In the genomic region with DNA sequence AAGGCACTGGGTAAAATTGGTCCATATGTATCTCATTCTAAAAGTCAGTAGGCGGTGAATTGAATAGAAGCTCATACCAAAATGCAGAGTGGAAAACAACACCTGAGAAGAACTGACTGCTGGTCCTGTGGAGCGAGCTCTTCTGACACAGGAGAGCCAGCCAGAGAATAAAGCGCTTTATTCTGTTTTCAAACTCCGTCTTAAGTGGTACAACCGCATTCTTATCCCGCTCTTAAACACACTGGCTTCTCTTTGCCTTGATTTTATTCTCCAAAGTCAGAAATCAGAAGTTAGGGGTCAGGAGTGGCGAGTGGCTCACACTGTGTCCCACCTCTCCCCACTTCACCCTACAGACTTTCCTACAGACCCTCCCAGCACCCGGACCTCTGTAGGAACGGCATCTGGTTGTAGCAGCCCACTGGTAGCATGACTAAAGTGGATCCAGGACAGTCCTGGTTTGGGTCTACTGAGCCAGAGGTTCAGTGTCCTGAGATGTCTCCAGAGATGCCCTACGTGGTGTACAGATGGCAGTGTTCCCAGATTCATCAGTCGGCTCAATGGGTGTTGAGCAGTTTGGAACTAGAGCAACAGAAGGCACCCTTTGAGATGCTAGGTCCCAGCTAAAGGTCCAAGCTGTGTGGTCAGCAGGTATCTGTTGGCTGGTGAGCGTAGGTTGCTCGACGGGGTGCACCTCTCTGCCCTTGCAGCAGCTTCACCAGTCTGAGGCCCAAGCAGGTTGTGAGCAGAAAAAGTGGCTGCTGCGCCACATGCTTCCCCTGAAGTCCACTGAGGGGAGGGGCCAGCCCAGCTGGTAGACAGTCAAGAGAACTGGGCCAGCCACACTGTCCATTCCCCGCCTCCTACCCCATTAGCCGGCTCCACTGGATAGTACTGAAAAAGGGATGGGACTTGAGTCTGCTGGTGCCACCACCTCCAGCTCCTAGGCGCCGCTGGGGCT, we compare ENCODE assay signal across 10 mouse cellular contexts. TPM values are rescaled to one million over a fixed set of nuclear protein-coding genes. Genes with fewer than 3 reads are reported as not detected.
A peak's percentile ranks its signal among the peaks of the same experiment; 100 is the strongest.
DNase-seq lines count a peak whose midpoint lies in the region; ATAC-seq lines count a peak whose summit lies in the region.
"Had no signal": no experiment of that assay in that cellular context is flagged by ENCODE, and none has a peak within 500 bp of the region (broad histone marks: within the 10 kb centered on the region; RNA-seq: fewer than 3 reads in every experiment).

No protein-coding gene starts in this region.

- no peak overlapping the region for H3K27ac ChIP-seq in forebrain, embryonic 16.5 days (ENCODE audit: low read length)
- H3K27ac ChIP-seq in forebrain, embryonic 11.5 days (ENCODE audit: low read depth, low read length) = no peak overlapping the region
- no peak overlapping the region for H3K27ac ChIP-seq in kidney, embryonic 16.5 days (ENCODE audit: low read length)
- no peak overlapping the region for H3K27ac ChIP-seq in intestine, embryonic 16.5 days (ENCODE audit: low read length)

- DNase-seq in forebrain, embryonic 11.5 days (ENCODE audit: low spot score) = no peak
- no peak for DNase-seq in kidney, adult 11 months
- DNase-seq in NIH3T3 (ENCODE audit: low read depth) = peak; percentile 47
- no peak for DNase-seq in layer of hippocampus, adult 18-20 months (ENCODE audit: low spot score in 2 of 2)
- DNase-seq in kidney, adult 9 months = no peak
- DNase-seq: right cerebral cortex, adult 18-20 months had no signal

- 86% methylated on average over 19 of the region's 19 CpGs for WGBS in forebrain, embryonic 16.5 days
- 77% methylated on average over 19 of the region's 19 CpGs for WGBS in forebrain, embryonic 11.5 days
- 77% methylated on average over 19 of the region's 19 CpGs for WGBS in kidney, embryonic 16.5 days
- WGBS in intestine, embryonic 16.5 days = 77% methylated on average over 19 of the region's 19 CpGs

- peaks cover 28% of the 10 kb centered on the region for H3K36me3 ChIP-seq in forebrain, embryonic 16.5 days (ENCODE audit: control insufficient read depth, insufficient read depth)
- peaks cover 13% of the 10 kb centered on the region; the same call in 1 of the 2 replicates for H3K36me3 ChIP-seq in forebrain, embryonic 11.5 days (ENCODE audit: control insufficient read depth, insufficient read depth, low read length)
- H3K36me3 ChIP-seq in kidney, embryonic 16.5 days (ENCODE audit: insufficient read depth, low read length) = peaks cover 41% of the 10 kb centered on the region
- H3K36me3 ChIP-seq in intestine, embryonic 16.5 days (ENCODE audit: control insufficient read depth, insufficient read depth, low read length) = peaks cover 10% of the 10 kb centered on the region

- no peaks in the 10 kb centered on the region for H3K9me3 ChIP-seq in forebrain, embryonic 16.5 days (ENCODE audit: control insufficient read depth, low read length)
- H3K9me3 ChIP-seq in forebrain, embryonic 11.5 days (ENCODE audit: control insufficient read depth, low read length) = no peaks in the 10 kb centered on the region
- no peaks in the 10 kb centered on the region for H3K9me3 ChIP-seq in kidney, embryonic 16.5 days (ENCODE audit: low read length)
- H3K9me3 ChIP-seq in intestine, embryonic 16.5 days (ENCODE audit: control insufficient read depth, low read length) = no peaks in the 10 kb centered on the region

- peak; percentile 24; the same call in 1 of the 2 replicates for ATAC-seq in forebrain, embryonic 16.5 days
- ATAC-seq in forebrain, embryonic 11.5 days (replicated peaks; ENCODE audit: low FRiP score) = no peak; the same call in 1 of the 2 replicates
- ATAC-seq in kidney, embryonic 16.5 days (ENCODE audit: low FRiP score, low TSS enrichment) = peak; percentile 42; the same call in 1 of the 2 replicates
- ATAC-seq in intestine, embryonic 16.5 days = peak; percentile 44

- no peak overlapping the region for H3K4me3 ChIP-seq in forebrain, embryonic 16.5 days (replicated peaks; ENCODE audit: low read length)
- H3K4me3 ChIP-seq in forebrain, embryonic 11.5 days (ENCODE audit: low read depth, low read length) = no peak overlapping the region
- no peak overlapping the region for H3K4me3 ChIP-seq in kidney, embryonic 16.5 days (ENCODE audit: low read length)
- H3K4me3 ChIP-seq in intestine, embryonic 16.5 days (ENCODE audit: low read length) = no peak overlapping the region

- H3K4me1 ChIP-seq in forebrain, embryonic 16.5 days (replicated peaks; ENCODE audit: control insufficient read depth, insufficient read depth, low read length) = no peaks in the 10 kb centered on the region
- H3K4me1 ChIP-seq in forebrain, embryonic 11.5 days (replicated peaks; ENCODE audit: control insufficient read depth, insufficient read depth, low read length) = no peaks in the 10 kb centered on the region
- no peaks in the 10 kb centered on the region for H3K4me1 ChIP-seq in kidney, embryonic 16.5 days (ENCODE audit: insufficient read depth, low read length)
- H3K4me1 ChIP-seq in intestine, embryonic 16.5 days (ENCODE audit: control insufficient read depth, insufficient read depth, low read length) = peaks cover 4% of the 10 kb centered on the region; the same call in 1 of the 2 replicates

- H3K9ac ChIP-seq in forebrain, embryonic 16.5 days (replicated peaks; ENCODE audit: low read depth, low read length) = no peak overlapping the region
- no peak overlapping the region for H3K9ac ChIP-seq in forebrain, embryonic 11.5 days (ENCODE audit: low read length)
- H3K9ac ChIP-seq in kidney, embryonic 16.5 days (replicated peaks; ENCODE audit: low read length) = no peak overlapping the region
- no peak overlapping the region for H3K9ac ChIP-seq in intestine, embryonic 16.5 days (ENCODE audit: low read depth, low read length)

- H3K4me2 ChIP-seq in forebrain, embryonic 16.5 days (ENCODE audit: low read length) = no peak overlapping the region
- no peak overlapping the region for H3K4me2 ChIP-seq in forebrain, embryonic 11.5 days (ENCODE audit: low read depth, low read length, severe bottlenecking)
- no peak overlapping the region for H3K4me2 ChIP-seq in kidney, embryonic 16.5 days (replicated peaks; ENCODE audit: low read depth, low read length)
- no peak overlapping the region for H3K4me2 ChIP-seq in intestine, embryonic 16.5 days (ENCODE audit: low read depth, low read length)

- no peaks in the 10 kb centered on the region for H3K27me3 ChIP-seq in forebrain, embryonic 16.5 days (replicated peaks; ENCODE audit: control insufficient read depth, insufficient read depth, low read length)
- no peaks in the 10 kb centered on the region for H3K27me3 ChIP-seq in forebrain, embryonic 11.5 days (ENCODE audit: control insufficient read depth, insufficient read depth, low read length)
- H3K27me3 ChIP-seq in kidney, embryonic 16.5 days (ENCODE audit: insufficient read depth, low read length) = no peaks in the 10 kb centered on the region
- no peaks in the 10 kb centered on the region; the same call in 1 of the 2 replicates for H3K27me3 ChIP-seq in intestine, embryonic 16.5 days (replicated peaks; ENCODE audit: control insufficient read depth, insufficient read depth, low read length)
- H3K27me3 ChIP-seq: CH12.LX had no signal

RNA-seq across cellular contexts. Expression of a gene that starts 15.3 kb away (rescaled TPM):
- polyA plus RNA-seq in forebrain, embryonic 16.5 days (2015; fragmentation: Nextera tagmentation; extraction: Ambion mirVana) = 23.7 and 30.8 TPM in 2 replicates
- polyA plus RNA-seq in forebrain, embryonic 11.5 days (2014; fragmentation: Nextera tagmentation; extraction: Ambion mirVana) = 1.9 and 2.8 TPM in 2 replicates
- polyA plus RNA-seq in kidney, embryonic 16.5 days (2015; fragmentation: Nextera tagmentation; extraction: Ambion mirVana) = 0.86 and 1.1 TPM in 2 replicates
- 2.4 TPM in 2 replicates for polyA plus RNA-seq in intestine, embryonic 16.5 days (2015; fragmentation: Nextera tagmentation; extraction: Ambion mirVana)
- total RNA-seq in layer of hippocampus, adult 18-20 months (2021) = 10 to 100 TPM; 36.9 to 38.9 TPM

RNA-seq across cellular contexts. Expression of a gene that starts 25.2 kb away (rescaled TPM):
- 102 and 106 TPM in 2 replicates for polyA plus RNA-seq in forebrain, embryonic 16.5 days (2015; fragmentation: Nextera tagmentation; extraction: Ambion mirVana)
- 118 TPM in 2 replicates for polyA plus RNA-seq in forebrain, embryonic 11.5 days (2014; fragmentation: Nextera tagmentation; extraction: Ambion mirVana)
- 153 TPM in 2 replicates for polyA plus RNA-seq in kidney, embryonic 16.5 days (2015; fragmentation: Nextera tagmentation; extraction: Ambion mirVana)
- 146 and 158 TPM in 2 replicates for polyA plus RNA-seq in intestine, embryonic 16.5 days (2015; fragmentation: Nextera tagmentation; extraction: Ambion mirVana)
- total RNA-seq in layer of hippocampus, adult 18-20 months (2021) = 100 to 1,000 TPM; 141 to 147 TPM

RNA-seq across cellular contexts. Expression of a gene that starts 25.2 kb away (rescaled TPM):
- 1.6 and 2.1 TPM in 2 replicates for polyA plus RNA-seq in forebrain, embryonic 16.5 days (2015; fragmentation: Nextera tagmentation; extraction: Ambion mirVana)
- polyA plus RNA-seq in forebrain, embryonic 11.5 days (2014; fragmentation: Nextera tagmentation; extraction: Ambion mirVana) = 2.5 and 3.5 TPM in 2 replicates
- 3.7 and 4.9 TPM in 2 replicates for polyA plus RNA-seq in kidney, embryonic 16.5 days (2015; fragmentation: Nextera tagmentation; extraction: Ambion mirVana)
- polyA plus RNA-seq in intestine, embryonic 16.5 days (2015; fragmentation: Nextera tagmentation; extraction: Ambion mirVana) = 1.7 and 2.3 TPM in 2 replicates
- total RNA-seq in layer of hippocampus, adult 18-20 months (2021) = 1 to 10 TPM; 1.8 to 2.2 TPM

RNA-seq across cellular contexts. Expression of a gene that starts 41.8 kb away (rescaled TPM):
- 5.5 and 7.2 TPM in 2 replicates for polyA plus RNA-seq in forebrain, embryonic 16.5 days (2015; fragmentation: Nextera tagmentation; extraction: Ambion mirVana)
- polyA plus RNA-seq in forebrain, embryonic 11.5 days (2014; fragmentation: Nextera tagmentation; extraction: Ambion mirVana) = 3.1 and 3.7 TPM in 2 replicates
- 16.9 and 18.4 TPM in 2 replicates for polyA plus RNA-seq in kidney, embryonic 16.5 days (2015; fragmentation: Nextera tagmentation; extraction: Ambion mirVana)
- 12.4 and 14.0 TPM in 2 replicates for polyA plus RNA-seq in intestine, embryonic 16.5 days (2015; fragmentation: Nextera tagmentation; extraction: Ambion mirVana)
- 1 to 10 TPM; 4.5 to 5.5 TPM for total RNA-seq in layer of hippocampus, adult 18-20 months (2021)
